Mouse (Mus musculus) heart, postnatal 25 days (tissue): Measurements from ENCODE around the gene Art3. TPM values are rescaled to one million over a fixed set of nuclear protein-coding genes. Genes with fewer than 3 reads are reported as not detected.

ENCODE experiments used
- DNase-seq: peaks from one replicate; pipeline ENCODE4 v3.0.0; 2022; ENCODE audit warnings: low spot score
- intact Hi-C: fragments of 180-260 bp; cut with DNase I; formaldehyde crosslinking; loops from one replicate; pipeline ENCODE4 v1.15.1; 2025
- total RNA-seq, 2 experiments: library from RNA; stranded (reverse); gene quantifications; 2 replicates each; pipeline ENCODE4 v1.2.3; 2021

Art3 gene
- total RNA-seq = 100 to 1,000 TPM; 689 to 788 TPM

DNA sequence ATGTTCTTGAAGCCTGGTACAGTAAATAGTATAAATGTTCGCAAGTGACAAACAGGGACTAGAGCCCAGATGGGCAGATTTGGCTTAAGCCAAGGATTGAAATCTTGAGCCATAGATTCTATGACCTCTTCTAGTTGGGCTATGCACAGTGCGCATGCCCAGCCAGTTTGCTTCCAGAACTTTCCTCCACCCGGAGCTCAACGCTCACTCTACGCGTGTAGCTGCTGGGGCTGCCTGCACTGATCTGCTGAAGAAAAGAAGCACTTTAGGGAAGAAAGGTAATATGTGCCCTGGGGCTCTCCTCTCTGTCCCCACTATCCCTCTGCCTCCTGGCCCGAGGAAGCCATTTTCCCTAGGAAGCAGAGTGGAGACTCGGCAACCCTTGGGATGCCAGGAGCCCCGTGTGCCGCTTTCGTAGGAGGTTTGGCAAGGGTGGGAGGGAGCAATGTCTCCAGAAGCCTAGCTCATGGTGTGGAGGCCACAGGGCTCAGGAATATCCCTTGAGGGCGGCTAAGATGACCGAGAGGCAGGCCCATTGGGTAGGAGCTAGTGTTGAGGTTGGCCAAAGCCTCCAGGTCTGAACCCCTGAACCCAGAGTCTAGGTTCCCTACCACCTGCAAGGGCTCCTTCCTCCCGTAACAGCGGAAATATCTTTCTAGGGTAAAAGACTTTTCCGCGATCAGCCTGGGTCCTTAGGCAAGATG, at the start of gene Art3:
TSS of gene Art3 (plus strand) at position 193 of the 704 bp plus-strand sequence.
- no peak for DNase-seq
- intact Hi-C loops = no loop called here

DNA sequence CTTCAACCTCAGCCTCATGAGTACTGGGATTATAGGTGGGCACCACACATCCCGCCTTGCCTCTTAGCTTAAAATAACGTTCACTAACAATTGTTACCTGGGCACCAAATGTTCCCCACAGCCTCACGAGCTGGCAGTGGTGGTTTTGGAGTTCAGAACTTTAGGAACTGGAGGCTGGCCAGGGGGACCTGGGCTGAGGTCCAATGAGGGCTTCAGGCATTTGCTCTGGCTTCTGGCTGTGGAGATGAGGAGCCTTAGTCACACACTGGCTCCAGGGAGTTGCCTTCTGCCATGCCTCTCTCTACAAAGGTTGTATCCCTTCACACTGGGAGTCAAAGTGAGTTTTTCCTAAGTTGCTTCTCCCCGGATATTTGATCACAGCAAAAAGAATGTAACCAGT, 49.1 kb upstream of the Art3 start:
- intact Hi-C loops = no loop called here

DNA sequence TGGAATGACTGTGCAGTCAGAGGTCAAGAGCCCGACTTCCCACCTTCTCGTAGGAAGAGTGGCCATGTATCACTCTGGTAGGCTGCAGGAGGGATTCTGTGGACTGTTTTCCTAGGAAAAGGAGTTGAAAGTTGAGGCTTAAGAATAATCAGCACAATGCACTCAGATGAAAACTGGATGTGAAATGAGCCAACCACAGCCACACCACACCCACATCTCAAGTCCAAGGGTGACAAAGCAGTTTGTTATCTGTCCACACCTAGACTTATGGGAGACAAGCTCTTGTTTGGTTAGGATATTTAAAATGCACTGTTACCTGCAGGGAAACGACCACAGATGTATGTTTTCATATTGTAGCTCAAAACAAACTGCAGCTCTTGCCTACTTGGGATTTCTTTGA, 48.5 kb upstream of the Art3 start:
- intact Hi-C loops = no loop called here
- DNase-seq = no peak

More for the DNA sequence above, 49.1 kb upstream of the Art3 start:
- DNase-seq = no peak

DNA sequence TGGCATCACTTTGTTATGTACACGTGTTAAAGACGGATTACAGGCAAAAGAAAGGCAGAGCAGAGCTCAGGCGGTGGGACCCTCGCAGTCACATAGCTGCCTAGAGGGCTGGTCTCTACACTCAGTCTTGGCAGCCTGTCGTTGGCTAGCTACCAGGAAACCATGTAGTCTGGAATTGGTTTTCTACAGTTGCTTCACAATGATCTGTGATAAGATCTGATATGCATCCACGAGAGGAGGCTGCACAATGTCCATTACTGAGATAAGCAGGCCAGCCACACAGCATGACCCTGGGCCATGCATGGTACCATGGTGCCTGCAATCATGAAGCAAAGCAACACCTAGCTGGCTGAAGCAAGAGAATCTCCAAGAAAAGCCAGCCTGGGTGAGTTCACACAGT, 43.8 kb upstream of the Art3 start:
- DNase-seq = no peak
- intact Hi-C loops = no loop called here

DNA sequence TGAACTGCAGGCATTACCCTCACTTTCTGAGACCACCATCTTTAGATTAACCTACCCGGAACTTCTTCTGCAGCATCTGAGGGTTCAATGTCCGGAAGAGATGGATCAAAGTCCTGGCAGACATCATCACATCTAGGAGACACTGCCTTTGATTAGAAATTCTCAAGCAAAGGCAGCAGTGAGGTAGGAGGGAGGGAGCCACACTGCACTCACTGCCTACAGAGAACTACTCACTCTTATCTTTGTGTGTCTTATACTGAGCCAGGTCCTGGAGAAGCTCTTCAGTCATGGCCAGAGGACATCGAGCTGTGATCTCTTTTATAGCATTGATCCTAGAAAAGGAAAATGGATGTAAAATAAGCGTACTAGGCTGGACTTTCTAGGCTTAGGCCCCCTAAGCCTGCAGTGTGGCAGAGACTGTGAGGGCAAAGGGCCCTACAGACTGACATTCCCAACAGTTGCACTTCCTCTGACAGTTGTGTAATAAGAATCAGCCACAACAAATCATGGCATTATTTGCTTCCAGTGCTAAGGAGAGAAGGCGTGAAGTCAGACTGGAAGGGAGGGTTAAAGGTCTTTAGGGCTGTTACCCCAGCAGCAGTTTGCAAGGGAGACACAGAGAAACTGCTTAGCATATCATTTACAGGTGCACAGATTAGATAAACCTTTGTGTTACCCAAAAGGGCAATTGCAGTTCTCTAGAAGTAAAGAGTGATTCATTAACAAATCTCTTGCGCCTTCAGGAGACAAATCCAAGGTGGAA, 39.8 kb upstream of the Art3 start:
- intact Hi-C loops = no loop called here
- no peak for DNase-seq

DNA sequence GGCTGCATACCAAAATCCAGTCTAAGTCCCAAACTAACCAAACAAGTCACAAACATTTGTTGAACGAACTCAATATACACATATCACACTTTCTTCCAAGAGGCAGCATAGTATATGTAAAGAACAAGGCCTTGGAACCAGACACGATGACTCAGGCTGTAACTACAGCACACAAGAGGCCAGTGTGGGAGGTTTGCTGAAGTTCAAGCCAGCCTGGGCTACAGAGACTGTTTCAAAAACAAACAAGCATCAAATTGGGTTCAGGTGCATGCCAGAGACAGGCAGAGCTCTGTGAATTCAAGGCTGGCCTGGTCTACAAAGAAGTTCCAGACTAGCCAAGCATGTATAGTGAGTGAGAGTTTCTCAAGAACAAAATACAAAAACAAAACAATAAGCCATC, 37.1 kb upstream of the Art3 start:
- intact Hi-C loops = no loop called here

DNA sequence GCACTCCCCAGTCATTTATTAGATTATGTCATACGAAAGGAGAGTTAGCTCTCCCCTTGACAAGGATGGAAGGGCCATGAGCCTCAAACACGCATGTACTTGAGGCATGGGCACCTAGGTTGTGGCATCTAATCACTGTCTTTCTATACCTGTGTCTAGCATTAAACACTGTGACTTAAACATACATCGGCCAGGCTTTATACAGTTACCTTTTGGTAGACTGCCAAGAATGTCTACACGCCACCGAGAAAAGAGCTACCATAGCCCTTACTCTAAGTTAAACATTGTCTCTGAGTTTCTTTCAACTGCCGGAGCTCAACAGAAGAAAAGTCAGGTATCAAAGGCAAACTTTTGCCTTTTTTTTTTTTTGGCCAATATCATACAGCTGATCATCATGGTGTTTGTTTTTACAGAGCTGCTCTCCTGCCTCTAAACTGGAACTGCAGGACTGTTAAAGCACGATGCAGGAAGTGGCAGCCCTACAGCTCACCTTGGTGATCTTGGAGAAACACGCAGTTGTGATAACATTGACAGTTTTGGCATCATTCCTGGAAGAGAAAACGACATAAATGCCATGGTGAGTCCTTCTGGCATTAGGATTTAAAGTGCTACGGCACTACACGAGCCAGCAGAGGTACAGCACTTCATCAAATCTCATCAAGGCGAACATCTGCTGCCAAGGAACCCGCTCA, 29.3 kb upstream of the Art3 start:
- DNase-seq = no peak
- intact Hi-C loops = no loop called here

More for the DNA sequence above, 37.1 kb upstream of the Art3 start:
- DNase-seq = no peak

DNA sequence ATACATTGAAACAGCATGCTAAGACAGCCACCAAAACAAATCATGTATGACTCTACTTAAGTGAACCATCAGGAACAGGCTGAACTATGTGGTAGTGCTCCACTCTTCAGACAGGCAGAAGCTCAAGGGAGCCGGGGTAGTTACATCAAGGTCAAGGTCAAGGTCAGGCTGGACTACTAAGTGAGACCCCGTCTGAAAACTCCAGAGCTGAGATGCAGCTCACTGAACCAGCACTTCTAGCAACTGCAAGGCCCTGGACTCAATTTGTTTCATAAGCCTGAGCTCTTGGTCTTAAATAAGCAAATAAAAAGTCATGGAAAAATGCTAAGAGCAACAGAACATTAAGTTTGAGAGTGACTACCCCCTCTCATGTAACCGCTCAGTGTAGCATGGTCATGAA, 27.3 kb upstream of the Art3 start:
- intact Hi-C loops = no loop called here
- no peak for DNase-seq

DNA sequence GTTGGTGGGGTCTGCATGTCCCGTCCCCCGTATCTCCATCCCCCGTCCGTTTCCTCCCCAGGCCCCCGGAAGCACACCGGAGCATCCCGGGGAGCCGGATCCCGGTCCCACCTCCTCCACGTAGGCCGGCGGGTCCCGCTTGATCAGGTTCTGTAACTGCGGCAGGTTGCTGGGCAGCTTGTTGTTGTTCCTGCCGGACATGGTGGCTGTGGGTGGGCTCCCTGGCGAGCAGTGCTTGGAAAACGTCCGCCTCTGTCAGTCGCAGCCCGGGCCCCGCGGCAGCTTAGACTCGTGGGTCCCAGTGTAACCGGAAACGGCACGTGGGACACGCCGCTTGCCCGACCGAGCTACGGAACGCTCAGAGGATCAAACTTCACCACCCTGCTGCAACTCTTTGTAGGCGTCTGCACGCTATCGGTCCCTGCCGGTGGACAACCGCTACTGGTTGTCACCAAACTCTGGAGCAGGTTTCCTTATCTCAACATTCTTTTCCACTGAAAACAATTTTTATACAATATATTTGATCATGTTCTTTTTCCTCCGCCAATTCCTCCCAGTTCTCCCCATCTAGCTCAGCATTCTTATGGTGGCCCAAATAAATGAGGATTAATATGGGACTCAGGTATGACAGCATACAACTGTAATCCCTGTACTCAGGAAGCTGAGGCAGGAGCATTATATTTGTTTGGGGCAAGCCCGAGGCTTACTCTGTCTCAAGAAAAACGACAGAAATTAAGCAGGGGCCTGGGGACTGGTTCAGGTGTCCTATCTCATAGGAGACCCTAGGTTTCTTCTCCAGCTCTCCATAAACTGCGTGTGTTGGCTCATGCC, 21.7 kb upstream of the Art3 start, which contains the start of gene Sdad1:
TSS of gene Sdad1 (minus strand) at position 799 of the 831 bp plus-strand sequence.
- DNase-seq = peak; percentile 84
- intact Hi-C loops = loop anchor here (10.0 kb wide), 1 partner anchor 195 kb away; the partner anchor contains the start of gene Scarb2

DNA sequence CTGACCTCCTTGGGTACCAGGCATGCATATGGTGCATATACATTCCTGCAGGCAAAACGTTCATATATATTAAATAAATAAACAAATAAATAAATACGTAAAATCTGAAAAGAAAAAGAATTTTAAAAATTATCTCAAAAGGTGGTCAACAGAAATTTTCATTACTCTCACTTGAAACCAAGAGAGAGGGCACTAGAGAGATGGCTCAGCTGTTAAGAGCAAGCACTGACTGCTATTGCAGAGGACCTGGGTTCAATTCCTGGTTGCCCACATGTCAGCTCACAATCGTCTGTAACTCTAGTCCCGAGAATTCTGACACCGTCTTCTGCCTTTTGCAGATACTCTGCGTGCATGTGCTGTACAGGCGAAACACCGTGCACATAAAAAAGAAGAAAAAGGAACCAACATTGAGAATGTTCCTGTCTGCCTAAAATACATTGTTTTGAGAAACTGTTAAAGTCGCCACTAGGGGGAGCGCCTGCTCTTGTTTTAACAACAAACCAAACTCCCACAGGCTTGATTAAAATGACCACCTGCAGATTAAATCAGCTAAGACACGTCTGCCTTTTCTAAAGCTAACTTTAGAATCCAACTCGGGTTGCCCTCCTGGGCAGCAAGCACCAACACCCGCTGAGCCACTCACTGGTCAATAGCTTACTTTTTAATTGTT, 19.4 kb upstream of the Art3 start:
- peak; percentile 58 for DNase-seq
- intact Hi-C loops = loop anchor here (1.0 to 10.0 kb wide), 2 partner anchors 69 to 193 kb away; partner anchors contain the start of gene Scarb2

DNA sequence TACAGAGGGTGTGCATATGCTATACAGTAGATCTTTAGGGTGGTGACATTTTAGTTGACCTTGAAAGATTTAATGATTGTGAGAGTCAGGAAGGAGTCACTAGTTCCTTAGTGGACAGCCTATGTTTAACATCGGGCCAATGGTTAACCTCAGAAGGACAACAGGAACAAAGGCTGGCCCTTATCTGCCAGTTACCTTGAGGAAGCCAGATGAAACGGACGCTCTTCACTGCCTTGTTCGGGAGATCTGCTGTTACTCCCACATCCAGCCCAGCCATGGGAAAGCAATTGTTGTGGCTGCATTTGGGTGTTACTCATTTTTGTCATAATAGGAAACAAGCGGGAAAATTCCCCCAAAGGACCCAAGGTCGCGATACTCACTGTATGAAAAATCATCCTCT, 17.9 kb upstream of the Art3 start:
- intact Hi-C loops = loop anchor here (1.0 to 10.0 kb wide), 2 partner anchors 85 to 191 kb away; partner anchors contain the start of gene Scarb2
- DNase-seq = no peak

DNA sequence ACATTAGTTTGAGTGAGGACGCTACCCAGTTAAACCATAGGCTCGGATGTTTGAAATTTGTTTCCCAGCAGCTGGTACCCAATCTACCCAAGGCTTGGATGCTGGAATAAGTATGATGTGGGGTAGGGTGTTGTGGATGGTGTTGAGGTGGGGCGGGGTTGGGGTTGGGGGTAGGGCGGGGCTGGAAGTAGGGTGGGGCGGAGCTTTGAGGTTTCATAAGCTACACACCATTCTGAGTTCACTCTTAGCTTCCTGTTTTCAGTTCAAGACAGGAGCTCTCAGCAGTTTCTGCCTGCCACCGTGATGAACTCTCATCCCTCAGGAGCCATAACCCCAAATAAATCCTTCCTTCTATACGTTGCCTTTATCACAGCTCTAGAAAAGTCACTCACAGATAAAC, 13.5 kb upstream of the Art3 start:
- intact Hi-C loops = loop anchor here (10.0 kb wide), 1 partner anchor 187 kb away; the partner anchor contains the start of gene Scarb2
- no peak for DNase-seq

DNA sequence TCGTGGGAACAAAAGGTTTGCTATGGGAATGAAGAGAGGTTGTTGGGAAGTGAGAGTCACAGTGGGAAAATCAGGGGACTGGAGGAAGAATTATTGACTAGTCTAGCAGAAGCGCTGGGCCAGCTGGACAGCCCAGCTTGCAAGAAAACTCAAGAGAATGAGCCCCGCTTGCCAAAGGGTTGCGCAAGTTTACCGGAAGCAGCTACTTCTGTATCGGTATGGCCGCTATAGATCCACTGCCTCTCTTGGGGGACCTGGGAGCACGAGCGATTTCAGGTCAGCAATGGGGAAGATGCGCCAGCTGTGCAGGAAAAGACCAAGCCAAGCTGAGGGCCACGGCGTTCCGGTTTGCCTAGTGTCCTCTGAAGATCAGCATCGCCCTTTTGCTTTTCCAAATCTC, 13.0 kb upstream of the Art3 start:
- intact Hi-C loops = loop anchor here (10.0 kb wide), 1 partner anchor 186 kb away; the partner anchor contains the start of gene Scarb2
- DNase-seq = no peak

DNA sequence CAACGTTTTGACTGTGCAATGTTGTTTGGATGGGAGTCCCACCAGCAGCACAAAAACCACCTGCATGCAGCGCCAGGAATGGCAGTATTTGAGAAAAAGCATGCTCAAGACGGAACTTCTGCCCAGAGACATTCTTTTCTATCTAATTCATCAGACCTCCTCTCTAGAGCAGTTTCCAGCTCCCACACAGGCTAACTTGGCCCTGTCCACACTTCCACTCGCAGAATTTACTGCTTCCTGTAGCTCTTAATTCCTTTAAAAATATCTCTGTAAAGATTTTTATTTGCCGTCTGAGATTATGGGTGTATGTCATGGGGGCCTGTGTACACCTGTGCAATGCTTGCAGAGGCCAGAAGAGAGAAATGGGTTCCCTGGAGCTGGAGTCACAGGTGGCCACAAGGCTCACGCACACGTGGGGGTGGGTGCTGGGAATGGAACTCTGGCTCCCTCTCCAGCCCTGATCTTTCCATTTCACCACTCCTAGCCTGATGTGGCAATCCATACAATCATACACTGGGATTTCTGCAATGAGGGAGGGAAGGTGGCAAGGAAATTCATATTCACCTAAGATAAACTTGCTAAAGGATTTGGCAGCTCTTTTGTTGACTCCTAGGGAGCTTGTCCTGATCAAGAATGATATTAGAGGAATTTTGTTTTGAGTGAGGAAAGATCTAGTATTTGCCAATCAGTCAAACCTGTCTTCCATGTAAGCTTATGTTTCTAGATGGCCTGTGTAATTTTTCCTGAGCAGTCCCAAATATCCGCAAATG, 9.8 kb upstream of the Art3 start:
- DNase-seq = no peak
- intact Hi-C loops = no loop called here

DNA sequence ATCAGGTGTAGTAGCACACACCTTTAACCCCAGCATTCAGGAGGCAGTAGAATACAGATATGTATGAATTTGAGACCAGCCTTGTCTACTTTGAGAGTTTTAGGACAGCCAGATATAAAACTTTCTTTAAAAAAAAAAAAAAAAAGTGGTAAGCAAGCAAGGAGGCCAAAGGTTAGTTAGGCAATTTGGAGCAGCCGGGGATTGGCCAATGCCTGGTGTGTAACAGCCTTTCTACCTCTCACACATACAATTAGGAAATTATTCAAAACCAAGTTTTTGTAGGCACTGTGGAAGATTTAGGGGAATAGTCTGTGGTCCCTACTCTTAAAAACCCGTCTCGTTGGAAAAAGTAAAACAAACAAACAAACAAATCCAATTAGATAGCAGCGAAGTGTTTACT, 9.0 kb upstream of the Art3 start:
- intact Hi-C loops = no loop called here
- no peak for DNase-seq

DNA sequence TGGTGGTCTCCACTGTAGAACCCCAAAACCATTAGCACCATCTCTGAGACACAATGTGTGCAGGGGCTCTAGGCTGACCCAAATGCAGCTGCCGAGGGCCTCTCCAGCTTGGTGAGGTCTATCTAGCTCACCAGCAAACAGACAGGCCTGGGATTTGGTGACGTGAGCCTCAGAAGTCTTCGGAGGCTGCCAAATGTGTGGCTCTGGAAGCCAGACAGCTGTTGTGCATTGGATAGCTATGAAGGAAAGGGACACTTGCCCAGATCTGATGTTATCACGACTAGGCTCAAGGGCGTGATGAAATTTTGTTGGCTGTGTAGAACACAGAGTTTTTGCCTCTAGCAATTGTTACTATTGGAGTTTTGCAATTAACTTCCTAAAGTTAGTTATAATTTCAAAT, 8.4 kb upstream of the Art3 start:
- peak; percentile 67 for DNase-seq
- intact Hi-C loops = no loop called here

DNA sequence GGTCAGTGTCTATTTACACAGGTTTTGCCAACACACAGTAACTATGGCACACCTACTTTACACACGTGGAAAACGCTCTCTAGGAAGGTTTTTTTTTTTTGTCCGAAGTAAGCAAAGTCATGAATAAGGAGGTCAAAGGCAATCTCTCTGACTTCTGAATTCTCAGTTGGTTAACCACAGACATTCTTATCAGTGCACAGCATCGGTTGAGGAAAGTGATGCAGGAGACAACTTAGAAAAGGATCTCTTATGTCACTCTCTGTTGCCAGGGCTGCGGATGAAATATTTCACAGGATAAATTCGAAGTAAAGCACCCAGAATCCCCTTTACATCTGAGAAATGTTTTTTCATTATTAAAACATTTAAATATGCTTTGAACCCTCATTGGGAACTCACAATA, 4.3 kb upstream of the Art3 start:
- intact Hi-C loops = no loop called here

DNA sequence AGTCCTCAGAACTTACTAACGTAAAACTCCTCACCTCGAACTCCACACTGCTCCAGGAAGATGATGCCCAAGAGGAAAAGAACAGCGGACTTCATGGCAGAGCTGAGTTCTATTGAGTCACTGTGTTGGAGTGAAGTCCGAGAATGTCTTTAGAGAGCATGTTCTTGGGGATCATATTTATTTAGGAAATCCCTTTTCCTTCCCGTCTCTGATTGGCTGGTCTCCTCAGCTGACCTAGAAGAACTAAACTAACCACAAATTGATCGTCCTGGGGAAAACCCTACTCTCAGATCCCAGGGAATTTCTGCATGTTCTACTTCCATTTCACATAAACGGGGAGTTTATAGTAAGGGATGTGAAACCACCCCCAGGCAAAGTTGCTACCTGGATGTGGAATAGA, 3.7 kb upstream of the Art3 start, which contains the start of gene Cxcl9:
TSS of gene Cxcl9 (minus strand) at position 151 of the 400 bp plus-strand sequence.
- DNase-seq = no peak
- intact Hi-C loops = no loop called here

More for the DNA sequence above, 4.3 kb upstream of the Art3 start:
- no peak for DNase-seq
